Mouse (Mus musculus) adrenal gland (tissue): ENCODE data around the gene Tmem131.
"Not testable (repeated sequence)": the region's sequence is repeated elsewhere in the genome, so short reads cannot be mapped to it uniquely, and the experiment has no call there.

ENCODE experiments used
- intact Hi-C: fragments of 180-260 bp; cut with DNase I; formaldehyde crosslinking; loops from one replicate; pipeline ENCODE4 v1.15.1; 2025

The Tmem131 gene

DNA sequence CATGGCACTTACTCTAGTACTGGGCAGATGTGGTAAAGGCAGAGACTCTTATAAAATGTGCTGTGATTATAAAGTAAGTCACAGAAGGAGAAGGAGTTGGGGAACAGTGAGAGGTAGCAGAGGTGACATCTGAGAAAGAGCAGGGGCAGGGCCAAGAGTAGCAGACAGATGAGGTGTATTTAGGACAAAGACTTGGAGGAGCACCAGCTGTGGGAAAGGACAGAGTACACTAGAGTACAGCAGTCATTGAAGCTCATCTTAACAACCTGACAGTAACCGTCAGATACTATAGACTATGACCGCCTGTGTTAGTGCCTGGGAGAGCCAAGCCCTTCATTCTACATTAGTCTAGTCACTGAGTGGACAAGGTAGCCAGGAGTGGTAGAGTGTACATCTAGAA is 102.5 kb downstream of the Tmem131 start:
- intact Hi-C loops, result no loop called here

DNA sequence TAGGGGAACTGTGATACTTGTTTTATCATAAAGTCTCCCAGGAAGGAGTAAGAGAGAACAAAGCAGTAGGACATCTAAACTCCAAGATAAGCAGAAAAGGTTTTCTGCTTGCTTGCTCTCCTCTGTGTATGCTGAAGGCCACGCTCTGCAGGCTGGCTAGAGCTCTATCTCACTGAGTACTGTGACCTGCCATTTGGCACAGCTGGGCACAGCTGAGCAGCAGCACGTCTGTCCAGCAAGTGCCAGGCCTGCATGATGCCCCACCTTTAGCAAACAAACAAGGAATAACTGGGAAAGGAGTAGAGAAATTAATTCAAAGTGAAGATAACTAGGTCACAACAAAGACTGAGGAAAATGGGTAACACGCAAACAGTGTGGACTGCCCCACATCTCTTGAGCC is 103.6 kb downstream of the Tmem131 start:
- intact Hi-C loops, result no loop called here

DNA sequence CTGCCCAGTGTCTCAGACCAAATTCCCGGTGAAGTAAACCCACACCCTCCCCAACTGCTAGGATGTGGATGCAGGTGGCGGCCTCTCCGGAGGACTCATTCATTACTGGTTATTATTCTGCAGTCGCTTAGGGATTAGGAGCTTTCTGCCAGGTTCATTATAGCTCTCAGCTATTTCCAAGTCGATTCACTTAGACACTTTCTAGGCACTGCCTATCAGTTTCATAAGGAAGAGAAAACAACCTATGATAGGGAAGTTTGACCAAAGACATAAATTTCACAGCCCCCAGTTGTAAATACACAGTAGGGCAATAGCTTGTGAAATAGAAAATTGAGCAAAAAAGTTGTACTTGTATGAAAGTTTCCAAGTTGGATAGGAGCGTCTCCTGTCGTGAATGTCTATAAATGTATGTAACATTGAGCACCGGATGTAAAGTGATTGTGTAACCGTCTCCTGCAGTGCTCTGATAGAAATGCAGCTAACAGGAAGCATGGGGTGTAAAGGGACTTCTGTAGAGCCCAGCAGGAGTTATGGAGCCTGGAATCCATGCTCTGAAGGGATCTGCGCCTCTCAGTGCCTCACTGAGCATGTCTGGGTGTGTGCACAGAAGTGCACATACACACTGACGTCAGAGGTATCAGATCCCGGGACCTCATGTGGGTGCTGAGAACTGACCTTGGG is 107.1 kb downstream of the Tmem131 start:
- intact Hi-C loops, result no loop called here

DNA sequence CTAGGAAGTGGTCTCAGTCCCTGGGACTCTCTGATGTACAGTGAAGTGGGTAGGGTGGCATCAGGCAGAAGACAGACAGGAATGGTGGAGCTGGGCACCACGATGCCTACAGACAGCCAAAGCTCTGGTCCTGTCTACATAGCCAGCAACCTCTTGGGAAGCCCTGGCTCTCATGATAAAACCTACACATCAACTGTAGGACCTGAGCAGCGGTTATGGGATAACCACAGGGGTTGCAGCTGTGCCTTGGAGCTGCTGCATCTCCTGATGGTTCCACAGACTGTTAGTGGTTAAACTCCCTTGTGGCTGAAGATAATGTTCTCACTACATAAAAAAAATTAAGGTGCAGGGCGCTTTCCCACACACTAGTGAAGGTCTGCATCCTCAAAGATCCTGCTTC is 107.9 kb downstream of the Tmem131 start:
- intact Hi-C loops, result no loop called here

DNA sequence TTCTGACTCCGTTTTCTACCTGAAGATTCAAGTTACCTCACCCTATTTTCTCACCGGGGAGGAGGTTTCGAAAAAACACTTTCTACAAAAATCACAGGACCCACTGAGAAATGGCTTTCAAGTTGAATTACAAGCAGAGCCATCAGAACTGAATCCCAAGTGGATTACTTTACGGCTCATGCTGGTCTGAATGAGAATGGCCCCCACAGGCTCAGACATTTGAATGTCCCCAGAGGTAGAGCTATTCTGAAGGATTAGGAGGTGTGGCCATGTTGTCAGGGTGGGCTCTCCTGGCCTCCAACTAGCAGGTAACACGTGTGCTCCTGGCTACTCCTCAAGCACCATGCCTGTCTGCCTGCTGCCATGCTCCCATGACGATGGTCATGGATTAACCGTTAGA is 109.4 kb downstream of the Tmem131 start:
- intact Hi-C loops, result no loop called here

DNA sequence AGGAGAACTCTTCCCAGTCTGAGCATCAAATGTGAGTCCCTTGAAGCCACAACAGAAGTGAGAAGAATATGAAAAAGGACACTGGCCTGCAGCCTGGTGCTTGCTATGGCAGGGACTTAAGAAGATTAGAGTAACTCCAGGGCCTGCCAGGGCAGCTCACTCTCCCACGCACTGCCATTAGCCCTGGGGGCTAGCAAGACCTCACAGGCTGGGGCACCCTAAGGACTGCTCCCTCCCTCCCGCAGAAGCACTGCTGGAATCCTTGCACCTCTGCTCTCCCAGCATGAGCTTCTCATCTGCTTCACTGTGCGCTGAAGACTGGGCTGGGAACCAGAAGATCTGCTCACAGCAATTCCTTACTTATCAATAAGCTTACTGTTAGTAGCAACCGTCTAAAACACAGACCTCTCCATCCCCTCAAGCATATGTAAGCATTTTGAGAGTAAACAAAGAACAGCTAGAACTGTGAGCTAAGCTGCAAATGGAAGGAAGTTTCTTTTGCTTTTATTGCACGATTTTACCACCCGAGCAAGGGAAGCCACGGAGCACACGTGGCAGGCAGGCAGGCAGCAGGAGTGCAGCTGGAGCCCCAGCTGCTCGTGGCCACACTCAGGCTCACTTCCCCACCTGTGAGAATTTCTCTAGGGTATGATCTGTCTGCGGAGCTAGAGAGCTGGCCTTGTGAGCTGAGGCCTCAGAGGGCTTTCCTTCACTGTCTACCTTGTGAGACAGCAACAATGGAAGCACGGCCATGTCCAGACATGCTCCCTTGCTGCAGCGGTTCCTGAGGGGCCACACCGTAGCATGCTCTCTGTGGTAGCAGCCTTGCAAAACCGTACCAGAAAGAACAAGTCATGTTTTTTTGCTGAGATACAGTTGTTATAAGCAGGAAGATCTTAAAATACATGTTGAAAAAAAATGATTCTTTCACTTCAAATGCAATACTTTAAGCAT is 112.3 kb downstream of the Tmem131 start:
- intact Hi-C loops, result no loop called here

DNA sequence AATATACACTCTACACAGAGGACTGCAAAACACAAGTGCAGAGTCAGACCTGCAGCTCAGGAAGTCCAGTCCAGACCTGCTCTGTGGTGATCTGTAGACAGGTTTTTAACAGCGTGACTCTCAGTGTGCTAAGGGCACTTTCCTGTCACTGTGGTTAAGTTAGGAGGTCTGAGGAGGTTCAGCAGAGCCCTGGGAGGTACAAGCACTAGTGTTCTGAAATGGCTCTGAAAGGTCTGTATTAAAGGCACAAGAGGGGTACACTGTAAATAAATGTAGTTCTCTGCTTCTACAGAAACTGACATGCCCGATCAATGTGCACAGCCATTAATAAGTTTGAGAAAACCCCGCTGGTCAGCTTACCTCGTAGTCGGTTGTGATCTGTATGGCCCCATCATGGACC is 119.1 kb downstream of the Tmem131 start:
- intact Hi-C loops, result no loop called here

DNA sequence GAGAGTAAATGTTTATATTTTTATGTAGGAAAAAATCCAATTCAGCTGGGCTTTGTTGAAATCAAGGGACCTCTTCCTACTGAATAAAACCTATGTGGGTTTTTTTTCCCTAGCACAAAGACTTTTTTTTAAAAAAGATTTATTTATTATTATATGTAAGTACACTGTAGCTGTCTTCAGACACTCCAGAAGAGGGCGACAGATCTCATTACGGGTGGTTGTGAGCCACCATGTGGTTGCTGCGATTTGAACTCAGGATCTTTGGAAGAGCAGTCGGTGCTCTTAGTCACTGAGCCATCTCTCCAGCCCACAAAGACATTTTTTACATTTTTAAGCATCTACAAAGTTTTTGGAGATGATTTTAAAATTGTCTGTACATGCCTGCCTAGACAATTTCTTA is 121.5 kb downstream of the Tmem131 start:
- intact Hi-C loops, result not testable (repeated sequence)

DNA sequence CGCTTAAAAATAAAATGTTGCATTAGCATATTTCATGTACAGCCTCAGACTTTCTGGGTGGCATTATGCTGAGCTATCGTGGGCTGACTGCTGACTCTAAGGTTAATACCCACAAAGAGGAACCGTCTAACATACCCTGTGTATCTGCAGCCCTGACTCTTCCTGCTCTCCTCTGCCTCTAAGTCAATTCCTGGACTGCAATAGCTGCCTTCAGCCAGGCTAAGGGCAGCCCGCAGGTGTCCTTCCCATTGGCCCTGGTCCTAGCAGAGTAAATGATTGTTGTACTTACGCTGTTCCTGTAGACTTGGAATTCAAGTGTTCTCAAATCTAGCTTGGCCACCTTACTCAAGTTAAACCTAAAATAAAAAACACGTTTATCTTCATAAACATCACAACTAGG is 128.3 kb downstream of the Tmem131 start:
- intact Hi-C loops, result no loop called here

DNA sequence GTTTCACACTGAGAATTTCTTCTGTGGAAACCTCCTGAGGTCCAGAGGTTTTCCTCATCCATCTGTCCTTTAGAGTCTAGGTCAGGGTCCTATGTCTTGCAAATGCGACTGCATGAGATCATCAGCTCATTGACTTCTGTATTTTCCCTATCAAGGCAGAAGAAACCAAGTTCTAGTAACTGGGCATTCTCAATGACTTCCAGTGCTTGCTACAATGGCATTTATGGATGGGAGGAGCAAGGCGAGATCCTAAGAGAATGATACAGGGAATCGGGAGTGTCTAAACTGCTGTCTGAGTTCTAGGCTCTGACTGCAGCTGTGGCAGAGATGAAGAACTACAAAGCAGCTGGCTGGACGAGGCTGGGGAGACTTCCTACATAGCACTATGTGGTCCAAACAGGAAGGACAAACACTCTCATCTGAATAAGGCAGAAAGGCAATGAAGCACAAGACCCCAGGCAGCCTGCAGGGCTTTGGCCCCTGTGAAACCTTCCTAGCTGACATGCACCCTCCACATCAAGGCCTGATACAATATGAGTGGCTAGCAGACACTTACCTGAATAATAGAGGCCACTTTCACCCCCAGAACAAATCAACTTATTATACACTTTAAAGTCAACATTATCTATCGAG is 129.1 kb downstream of the Tmem131 start:
- intact Hi-C loops, result no loop called here

DNA sequence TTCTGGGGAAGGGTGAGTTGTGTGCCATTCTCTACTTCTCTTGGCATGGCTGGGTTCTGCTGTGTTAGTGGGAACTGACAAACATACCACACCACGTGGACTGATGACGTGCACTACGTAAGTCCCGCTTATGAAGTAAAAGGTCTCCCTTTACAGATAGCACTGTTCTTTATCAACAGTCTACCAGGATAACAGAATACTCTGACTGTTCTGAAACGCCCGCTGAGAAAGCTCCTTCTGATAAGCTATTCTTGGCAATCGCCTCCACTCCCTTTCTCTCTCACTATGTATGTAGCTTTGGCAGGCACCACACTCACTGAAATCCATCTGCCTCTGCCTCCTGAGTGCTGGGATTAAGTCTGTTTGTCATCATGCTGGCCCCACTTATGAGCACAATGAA is 130.1 kb downstream of the Tmem131 start:
- intact Hi-C loops, result no loop called here

DNA sequence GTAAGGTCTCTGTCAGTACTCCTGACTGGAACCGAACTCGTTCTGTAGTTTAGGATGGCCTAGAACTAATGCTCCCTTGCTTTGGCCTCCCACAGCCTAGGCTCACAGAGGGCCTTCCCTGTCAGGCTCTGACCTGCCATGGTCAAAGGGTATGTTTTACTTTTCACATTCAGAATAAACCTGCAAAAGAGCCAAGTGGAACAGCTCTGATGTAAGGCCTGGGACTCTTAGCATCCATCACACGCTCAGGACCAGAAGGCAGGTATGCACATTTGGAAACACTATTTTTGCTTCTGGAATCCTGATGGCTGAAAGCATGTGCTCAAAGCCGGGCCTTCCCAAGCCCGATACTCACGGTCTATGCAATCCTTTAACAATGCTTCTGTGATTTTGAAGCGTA is 131.7 kb downstream of the Tmem131 start:
- intact Hi-C loops, result no loop called here

DNA sequence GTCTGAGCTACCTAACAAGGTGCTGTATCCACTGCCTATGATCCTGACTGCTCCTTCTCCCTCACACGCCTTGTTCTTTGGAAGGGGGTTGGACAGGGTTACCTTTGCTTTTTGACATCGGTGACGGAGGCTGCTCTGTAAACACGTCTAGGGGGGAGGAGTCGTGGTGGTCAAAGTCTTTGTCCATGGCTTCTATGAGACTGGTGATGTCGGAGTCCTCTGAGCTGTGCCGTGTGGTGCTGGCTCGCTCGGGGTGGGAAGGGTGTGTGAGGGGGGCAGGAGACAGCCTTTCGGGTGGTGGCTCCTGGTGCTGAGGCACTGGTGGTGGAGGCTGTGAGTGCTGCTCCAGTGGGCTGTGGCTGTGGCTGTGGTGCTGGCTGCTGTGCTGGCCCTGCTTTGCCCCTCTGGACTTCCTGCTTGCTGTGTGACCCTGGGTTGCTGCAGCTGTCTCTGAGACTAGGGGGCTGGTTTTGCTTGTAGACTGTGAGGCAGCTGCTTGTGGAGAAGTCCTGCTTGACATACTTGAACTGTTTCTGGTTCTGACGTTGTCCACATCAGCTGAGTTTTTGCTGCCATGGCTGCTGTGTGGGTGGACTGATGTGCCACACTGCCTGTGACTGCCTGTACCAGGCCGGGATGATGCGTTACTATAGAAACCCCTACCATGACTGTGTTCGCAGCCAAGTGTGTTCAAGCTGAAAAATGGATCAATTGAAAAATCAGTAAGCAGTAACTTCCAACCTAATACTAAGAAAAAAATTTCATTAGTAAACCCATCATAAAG is 135.5 kb downstream of the Tmem131 start:
- intact Hi-C loops, result no loop called here

DNA sequence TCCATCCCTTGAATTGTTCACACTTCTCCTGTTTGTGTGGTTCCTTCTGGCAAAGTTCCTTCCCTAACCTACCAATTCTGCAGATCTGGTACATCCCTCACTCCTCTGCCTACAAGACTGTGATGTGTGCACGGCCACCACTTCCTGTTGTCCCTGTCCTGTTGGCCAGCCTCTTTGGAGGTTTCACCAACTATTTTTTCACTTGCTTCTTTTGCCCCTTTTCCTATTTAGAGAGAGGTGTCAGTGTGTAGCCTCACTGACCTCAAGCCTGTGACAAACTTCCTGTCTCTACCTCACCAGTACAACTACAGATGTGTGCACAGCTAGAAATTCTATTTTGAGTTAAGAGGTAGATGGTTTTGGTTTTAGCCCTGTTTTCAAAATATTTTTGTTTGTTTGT is 136.4 kb downstream of the Tmem131 start:
- intact Hi-C loops, result no loop called here

DNA sequence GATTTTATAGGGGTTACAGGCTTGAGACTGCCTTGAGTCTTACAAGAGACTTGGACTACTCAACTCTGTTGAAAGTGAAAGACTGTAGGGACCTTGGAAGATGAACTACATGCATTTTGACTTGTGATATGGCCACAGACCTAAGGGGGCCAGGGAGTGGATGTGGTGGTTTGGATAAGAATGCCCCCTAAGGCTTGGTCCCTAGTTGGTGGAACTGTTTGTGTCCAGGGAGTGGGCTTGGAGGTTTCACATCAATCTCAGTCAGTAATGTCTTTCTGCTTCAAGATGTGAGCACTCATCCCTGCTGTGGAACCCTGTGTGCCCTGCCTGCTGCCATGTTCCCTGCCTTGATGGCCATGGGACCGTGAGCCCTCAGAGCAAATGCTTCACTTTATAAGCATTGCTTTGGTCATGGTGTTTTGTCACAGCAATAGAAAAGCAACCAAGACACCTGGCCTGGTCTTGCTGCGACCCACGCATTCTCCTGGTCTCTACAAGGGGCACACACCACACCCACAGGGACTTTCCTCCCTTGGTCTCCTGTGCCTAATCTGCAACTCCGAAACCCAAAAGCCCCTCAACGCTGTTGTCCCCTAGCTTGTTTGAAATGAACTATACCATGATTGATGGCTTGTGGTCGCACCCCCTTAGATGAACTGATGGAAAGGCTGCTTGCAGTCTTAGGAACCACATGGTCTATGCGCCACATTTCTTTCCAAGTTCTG is 137.1 kb downstream of the Tmem131 start:
- intact Hi-C loops, result no loop called here

DNA sequence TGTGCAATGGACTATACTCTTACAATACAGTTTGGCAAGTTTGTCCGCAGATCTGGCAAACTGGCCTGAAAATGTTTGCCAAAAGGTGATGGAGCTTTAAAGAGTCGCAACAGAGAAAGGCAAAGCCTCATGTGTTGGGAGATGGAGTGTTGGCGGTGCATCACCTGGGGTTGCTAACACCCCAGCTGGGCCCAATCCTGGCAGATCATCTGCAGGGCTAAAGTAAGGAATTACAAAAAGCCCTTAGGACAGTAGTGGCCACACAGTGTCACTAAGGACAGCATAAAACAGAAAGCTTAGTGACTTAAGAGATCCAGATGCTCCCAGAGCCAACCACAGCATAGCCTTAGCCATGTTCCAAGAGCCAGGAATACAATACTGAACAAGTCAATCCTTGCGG is 138.6 kb downstream of the Tmem131 start:
- intact Hi-C loops, result no loop called here

DNA sequence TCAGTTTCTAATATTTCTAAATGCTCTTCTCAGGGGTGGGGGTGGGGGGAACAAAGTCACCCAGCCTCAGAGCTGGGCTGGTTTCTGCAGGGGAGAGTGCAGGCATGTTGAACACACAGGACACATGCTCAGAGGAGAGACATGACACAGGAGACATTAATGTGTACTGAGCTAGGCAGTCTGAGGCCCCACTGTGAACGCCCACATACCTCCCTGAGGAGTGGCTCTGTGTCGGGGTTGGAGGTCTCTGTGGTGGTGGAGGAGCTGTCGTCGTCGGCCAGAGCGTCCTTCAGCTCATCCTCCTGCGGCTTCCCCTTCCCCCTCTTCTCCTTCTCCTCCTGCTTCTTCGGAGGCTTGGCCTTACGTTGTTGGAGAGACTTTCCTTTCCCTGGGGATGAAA is 139.2 kb downstream of the Tmem131 start:
- intact Hi-C loops, result no loop called here

DNA sequence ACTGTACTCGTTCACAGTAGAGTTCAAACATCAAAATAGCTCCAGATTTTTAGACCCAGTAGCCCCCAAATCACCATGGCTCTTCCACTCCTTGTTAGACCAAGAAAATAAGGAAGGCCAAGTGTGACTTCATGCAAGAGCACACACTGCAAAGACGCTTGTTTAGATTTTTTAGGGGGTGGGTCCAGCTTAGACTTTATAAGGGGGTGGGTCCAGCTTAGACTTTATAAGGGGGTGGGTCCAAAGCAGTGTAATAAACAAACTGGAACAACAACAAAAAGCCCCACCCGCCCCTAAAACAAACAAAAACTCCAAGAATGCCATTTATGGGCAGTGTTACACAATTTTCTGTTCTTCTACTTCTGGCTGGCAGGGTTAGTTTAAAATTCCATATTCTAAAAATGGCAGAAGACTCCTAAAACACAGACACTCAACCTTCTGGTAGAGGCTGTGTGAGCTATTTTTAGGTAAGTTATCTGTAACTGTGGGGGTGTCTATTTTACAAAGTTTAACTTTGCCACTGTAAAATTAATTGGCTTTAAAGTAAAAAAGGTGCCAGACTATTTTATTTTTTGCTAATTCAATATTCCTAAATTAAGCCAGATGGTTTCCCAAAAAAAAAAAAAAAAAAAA is 143.0 kb downstream of the Tmem131 start:
- intact Hi-C loops, result no loop called here

DNA sequence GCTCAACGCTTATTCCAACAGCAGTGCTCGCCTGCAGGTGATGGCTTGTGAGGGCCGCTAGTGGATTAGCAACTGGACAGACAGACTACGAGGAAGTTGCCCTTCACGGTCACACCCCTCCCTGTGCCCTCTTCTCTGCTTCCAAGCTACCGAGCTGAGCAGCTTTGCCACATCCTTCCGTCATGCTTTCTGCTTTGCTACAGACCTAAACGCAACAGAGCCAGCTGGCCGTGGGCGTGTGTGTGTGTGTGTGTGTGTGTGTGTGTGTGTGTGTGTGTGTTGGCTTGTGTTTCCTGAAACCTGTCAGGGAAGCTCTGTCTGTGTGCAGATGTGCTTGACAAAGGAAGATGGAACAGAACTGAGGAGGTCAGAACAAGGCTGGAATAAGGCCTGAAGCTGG is 146.0 kb downstream of the Tmem131 start:
- intact Hi-C loops, result no loop called here

DNA sequence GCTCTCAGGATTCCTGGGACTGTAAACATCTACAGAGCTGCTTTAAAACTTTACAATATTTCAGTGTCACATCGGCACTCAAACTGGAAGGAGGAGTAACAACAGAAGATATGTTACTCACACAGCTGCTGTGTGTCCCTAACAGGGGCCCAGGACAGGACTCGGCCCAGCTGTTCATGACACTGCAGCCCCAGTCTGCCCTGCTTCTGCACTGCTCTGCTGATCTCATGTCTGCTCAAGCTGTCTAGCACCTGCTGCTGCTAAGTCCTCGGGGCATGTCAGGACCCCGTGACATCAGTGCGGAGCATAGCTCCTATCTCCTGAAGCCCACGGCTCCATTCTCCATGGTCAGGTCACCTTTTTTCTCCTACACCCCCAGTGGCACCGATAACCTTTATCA is 146.8 kb downstream of the Tmem131 start:
- intact Hi-C loops, result no loop called here
